Mouse (Mus musculus) heart, postnatal 0 days (tissue): ENCODE measurements around the gene Macf1.

ENCODE experiments used
- CTCF ChIP-seq: IDR thresholded peaks from 2 replicates; pipeline ENCODE4 v1.5.1; 2016; ENCODE audit warnings: antibody characterized with exemption, control low read depth, low read depth
- EP300 ChIP-seq: IDR thresholded peaks from 2 replicates; pipeline ENCODE4 v1.6.1; 2016; ENCODE audit warnings: antibody characterized with exemption, low read depth

DNA sequence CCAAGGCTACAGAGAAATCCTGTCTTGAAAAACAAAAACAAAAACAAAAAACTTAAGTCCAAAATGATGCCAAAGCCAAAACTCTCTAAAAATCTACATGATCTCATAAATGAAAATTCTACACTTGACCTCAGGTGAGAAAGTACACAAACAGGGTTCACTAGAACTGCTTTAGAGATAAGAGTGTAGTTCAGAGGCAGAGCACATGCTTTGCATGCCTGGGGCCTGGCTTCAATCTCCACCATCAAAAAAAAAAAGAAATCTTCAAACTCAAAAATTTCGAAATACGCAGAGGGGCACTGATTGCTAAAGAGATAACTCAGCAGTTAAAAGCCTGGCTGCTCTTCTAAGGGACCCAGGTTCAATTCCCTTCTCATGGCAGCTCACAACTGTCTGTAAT lies 37.1 kb downstream of the Macf1 start:
- no peak for TF ChIP-seq CTCF
- no peak for TF ChIP-seq EP300
